Mouse (Mus musculus): Measurements from ENCODE around the gene Dclre1c.

Gene Dclre1c

DNA sequence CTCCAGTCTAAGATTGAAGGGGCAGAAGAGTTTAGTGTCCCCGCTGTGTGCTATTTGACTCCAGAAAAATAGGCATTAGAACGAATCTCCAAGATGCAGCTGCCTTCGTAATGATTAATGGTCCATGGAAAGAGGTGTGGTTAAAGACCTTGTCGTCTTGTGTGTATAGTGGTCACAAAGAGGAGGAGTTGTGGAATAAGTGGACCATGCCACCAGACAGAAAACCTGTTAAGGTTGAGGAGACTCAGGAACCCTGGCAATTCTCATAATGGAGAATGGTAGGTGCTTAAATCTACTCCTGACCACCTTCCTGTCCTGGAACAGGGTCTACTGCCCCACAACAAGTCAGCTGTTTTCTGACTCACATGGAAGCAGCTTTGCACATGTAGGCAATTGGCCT lies 22.1 kb downstream of the Dclre1c start:
- CTCF ChIA-PET: no interaction called here
- POLR2A ChIA-PET: interaction anchor here in 2 of 4 experiments (0.6 to 2.4 kb wide), 5 partner anchors 22 to 1470 kb away, joined by 3 to 12 read pairs (median 9); partner anchors contain the start of genes Suv39h2 (in 2 of the 2), Dclre1c (in 1 of the 2) and Rpp38 (in 1 of the 2)

DNA sequence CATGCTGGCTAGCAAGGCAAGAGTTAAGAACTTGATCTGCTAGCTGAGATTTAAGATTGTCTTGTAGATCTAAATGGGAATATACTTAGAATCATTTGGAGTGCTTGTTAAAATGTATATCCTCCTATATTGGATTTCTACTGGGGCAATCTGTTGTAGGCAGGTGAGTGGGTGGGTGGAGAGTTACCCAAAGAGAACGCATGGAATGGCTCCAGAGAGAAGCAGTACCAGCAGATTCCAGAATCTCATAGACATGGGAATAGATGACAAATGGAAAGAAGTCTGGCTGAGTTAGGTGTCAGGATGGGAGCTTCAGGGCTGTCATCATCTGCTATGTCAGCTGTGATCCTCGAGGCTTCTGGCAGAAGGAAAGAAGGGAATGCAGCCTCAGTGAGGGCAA lies 25.5 kb downstream of the Dclre1c start:
- CTCF ChIA-PET: no interaction called here
- POLR2A ChIA-PET: interaction anchor here in 2 of 4 experiments (0.8 to 4.0 kb wide), 7 partner anchors 8 to 63 kb away, joined by 3 to 24 read pairs (median 4); partner anchors contain the start of genes Cdnf (in 1 of the 2), Dclre1c (in 1 of the 2), Gm45902 (in 1 of the 2) and Hspa14 (in 1 of the 2)

DNA sequence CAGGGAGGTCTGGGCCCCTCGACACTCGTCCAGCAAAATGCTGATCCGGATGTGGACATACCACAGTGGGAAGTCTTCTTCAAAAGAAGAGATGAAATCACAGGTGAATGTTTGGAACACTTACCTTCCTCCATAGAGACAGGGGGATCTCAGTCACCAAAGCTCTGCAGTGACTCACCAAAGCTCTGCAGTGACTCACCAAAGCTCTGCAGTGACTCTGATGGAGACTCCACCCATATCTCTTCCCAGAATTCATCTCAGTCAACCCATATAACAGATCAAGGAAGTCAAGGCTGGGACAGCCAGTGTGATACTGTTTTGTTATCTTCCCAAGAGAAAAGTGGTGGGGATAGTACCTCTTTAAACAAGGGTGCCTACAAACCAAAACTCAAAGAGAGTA lies 29.2 kb downstream of the Dclre1c start:
- ChIA-PET CTCF (no interaction called here), POLR2A (interaction anchor here in 3 of 4 experiments (1.0 to 14.4 kb wide), 5 partner anchors 20 to 60 kb away, joined by 3 to 156 read pairs (median 3); partner anchors contain the start of genes Dclre1c (in 2 of the 3), Suv39h2 (in 2 of the 3), Cdnf (in 1 of the 3) and Gm45902 (in 1 of the 3))

DNA sequence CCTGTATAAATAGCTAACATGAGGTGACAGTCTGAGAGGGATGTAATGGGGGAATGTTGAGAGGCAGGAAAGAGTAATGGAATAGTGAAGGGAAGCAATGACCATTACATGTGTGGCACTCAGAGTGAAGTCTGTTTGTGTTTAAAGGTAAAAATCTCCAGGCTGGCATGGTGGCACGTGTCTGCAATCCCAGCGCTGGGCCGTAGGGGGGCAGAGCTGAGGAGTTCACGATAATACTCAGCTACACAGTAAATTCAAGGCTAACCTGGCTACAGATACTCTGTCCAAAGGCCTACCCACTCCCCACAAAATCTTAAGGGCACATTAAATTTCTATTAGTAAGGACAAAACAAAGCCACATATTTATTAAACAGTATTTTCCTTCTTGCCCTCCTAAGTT lies 32.7 kb downstream of the Dclre1c start:
- POLR2A ChIA-PET: interaction anchor here in 3 of 4 experiments (0.6 to 14.4 kb wide), 15 partner anchors 9 to 124 kb away, joined by 3 to 156 read pairs (median 4); partner anchors contain the start of genes Cdnf (in 2 of the 3), Dclre1c (in 2 of the 3), Gm45902 (in 2 of the 3) and Hspa14 (in 2 of the 3)

DNA sequence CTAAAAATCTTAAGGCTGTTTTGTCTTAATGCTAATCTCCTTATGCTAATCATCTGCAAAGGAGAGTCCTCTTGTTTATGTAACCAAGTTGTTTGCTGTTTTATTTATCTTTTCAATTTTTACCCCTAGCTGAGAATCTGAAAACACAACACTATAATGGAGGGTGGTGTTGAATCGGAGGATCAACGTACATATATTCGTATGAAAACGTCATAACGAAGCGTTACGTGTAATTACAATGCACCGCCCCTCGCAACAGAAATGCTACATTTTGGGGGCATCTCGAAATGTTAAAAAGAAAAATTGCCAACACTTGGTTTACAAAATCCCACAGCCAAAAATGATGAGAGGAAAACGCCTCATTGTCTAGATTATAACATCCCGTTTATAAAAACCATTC lies 50.0 kb downstream of the Dclre1c start:
- ChIA-PET CTCF (interaction anchor here in 1 of 4 experiments (0.9 to 1.4 kb wide), 2 partner anchors 18 to 326 kb away, joined by 3 to 4 read pairs; no protein-coding TSS in a partner anchor), POLR2A (interaction anchor here (0.7 to 9.5 kb wide), 35 partner anchors 8 to 239 kb away, joined by 3 to 156 read pairs (median 16); partner anchors contain the start of genes Cdnf (in 4 of the 4), Gm45902 (in 4 of the 4), Hspa14 (in 4 of the 4) and Acbd7 (in 3 of the 4))

More for the DNA sequence above, 32.7 kb downstream of the Dclre1c start:
- CTCF ChIA-PET: interaction anchor here in 2 of 4 experiments (0.6 to 1.6 kb wide), 9 partner anchors 14 to 361 kb away, joined by 3 to 6 read pairs (median 3); partner anchors contain the start of gene Suv39h2 (in 1 of the 2)

DNA sequence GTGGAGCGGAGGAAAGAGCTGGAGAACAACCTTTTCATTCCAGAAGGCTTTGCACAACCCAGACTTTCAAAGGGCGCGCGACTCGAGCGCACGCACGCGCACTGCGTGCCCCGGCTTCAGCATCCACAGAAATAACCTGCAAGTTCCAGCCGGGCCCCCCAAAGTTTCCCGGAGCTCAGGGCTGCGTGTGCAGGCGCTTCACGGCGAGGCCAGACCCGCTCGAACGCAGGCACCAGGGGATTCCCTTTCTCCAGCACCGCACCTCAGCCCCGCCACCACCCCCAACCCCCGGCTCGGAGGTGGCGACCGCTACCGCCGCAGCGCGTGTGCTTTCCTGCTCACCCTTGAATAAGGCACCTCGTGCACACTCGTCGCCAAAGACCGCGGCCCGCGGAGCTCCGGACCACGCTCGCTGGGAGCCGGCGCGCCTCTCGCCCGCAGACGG lies 50.5 kb downstream of the Dclre1c start:
- CTCF ChIA-PET: interaction anchor here in 2 of 4 experiments (0.6 to 1.4 kb wide), 3 partner anchors 18 to 1204 kb away, joined by 3 to 5 read pairs (median 4); no protein-coding TSS in a partner anchor
- POLR2A ChIA-PET: interaction anchor here (0.6 to 9.5 kb wide), 61 partner anchors 8 to 355 kb away, joined by 3 to 156 read pairs (median 9); partner anchors contain the start of genes Cdnf (in 4 of the 4), Gm45902 (in 4 of the 4), Hspa14 (in 4 of the 4) and Acbd7 (in 3 of the 4)

DNA sequence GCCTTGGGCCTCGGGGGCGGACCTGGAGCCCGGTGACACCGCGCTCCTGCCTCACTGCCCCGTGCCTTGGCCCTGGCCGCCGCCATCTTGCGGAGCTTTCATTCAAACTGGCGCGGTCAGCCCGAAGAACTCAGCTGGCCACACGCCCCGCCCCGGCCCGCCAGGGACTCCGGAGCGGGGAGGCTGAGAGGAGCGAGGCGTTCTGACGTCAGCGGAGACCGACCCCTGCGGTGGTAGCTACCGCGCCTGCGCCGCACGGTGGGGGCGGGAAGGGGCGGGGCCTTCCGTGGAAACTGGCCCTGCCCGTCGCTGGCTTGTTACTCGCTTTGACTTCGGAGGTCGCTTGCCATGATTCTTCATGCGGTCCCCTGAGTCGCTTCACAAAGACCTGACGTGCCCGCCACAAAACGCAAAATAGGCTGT lies 50.9 kb downstream of the Dclre1c start, which contains the start of gene Suv39h2:
Gene Suv39h2 (minus strand): TSS at position 171 of the 423 bp plus-strand sequence.
- ChIA-PET CTCF (interaction anchor here (0.6 to 1.4 kb wide), 5 partner anchors 19 to 1204 kb away, joined by 3 to 5 read pairs (median 4); no protein-coding TSS in a partner anchor), POLR2A (interaction anchor here (0.6 to 9.5 kb wide), 62 partner anchors 9 to 356 kb away, joined by 3 to 156 read pairs (median 8); partner anchors contain the start of genes Cdnf (in 4 of the 4), Gm45902 (in 4 of the 4), Hspa14 (in 4 of the 4) and Acbd7 (in 3 of the 4))

DNA sequence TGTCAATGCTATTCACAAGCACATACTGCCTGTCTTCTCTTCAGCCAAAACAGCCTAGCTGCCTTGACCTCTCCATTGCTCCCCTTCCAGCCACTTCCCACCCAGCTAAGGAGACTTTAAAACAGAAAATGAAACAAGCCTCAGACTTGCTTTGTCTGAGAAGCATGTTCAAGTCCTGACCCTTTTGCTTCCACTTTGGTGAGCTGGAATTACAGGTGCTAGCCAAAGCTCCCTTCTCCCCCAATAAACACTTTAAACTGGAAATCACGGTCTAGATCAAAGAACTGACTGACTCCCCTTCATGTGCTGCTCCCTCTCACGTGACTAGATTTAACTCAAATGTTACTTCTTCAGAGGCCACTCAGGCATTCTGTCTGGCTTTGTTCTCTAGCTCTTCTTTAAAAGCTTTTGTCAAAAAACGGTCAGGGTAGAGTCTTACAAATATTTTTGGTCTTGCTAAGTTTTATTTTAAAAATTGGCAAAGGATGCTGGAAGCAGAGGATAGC lies 51.9 kb downstream of the Dclre1c start:
- CTCF ChIA-PET: interaction anchor here in 2 of 4 experiments (0.5 to 1.2 kb wide), 4 partner anchors 19 to 324 kb away, joined by 3 to 4 read pairs (median 4); no protein-coding TSS in a partner anchor
- POLR2A ChIA-PET: interaction anchor here in 3 of 4 experiments (0.6 to 9.5 kb wide), 38 partner anchors 9 to 357 kb away, joined by 3 to 156 read pairs (median 15); partner anchors contain the start of genes Cdnf (in 3 of the 3), Dclre1c (in 3 of the 3), Gm45902 (in 3 of the 3) and Hspa14 (in 3 of the 3)

DNA sequence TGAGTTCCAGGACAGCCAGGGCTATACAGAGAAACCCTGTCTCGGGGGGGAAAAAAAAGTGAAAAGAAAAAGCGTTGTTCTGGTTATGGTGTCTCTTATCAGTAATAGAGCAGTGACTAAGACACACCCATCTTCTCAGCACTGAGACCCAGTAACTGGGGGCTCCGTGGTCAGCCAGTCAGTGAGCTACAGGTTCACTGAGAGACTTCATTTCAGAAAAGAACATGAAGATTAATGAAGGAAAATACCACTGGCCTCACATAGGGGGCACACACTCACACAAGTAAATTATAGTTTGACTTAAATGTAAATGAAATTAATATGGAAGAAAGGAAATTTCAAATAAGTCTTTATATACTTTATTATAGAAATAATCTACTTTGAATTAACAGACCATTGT lies 56.3 kb downstream of the Dclre1c start:
- CTCF ChIA-PET: no interaction called here
- POLR2A ChIA-PET: interaction anchor here in 2 of 4 experiments (1.2 to 1.5 kb wide), 2 partner anchors 9 kb away, joined by 3 to 6 read pairs; no protein-coding TSS in a partner anchor

DNA sequence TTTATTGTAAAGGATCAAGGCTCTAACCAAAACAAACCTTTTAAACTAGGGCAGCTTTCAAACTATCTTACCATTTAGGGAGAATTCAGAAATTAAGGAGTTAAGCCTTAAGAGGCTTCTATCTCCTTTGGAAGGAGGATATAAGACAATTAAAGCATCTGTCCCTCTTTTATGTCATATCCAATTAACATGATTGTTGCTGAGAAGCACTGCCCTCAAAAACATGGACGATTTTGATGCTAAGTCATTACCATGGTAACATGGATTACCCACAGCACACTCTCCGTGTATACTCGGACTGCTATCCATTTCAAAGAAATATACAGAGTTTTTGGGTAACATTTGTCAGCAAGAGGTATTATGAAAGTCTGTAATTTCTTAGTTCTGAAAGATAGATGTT lies 65.9 kb downstream of the Dclre1c start:
- POLR2A ChIA-PET: interaction anchor here in 2 of 4 experiments (1.1 to 2.0 kb wide), 6 partner anchors 9 to 15 kb away, joined by 3 to 17 read pairs (median 6); partner anchors contain the start of gene Suv39h2 (in 2 of the 2)
- CTCF ChIA-PET: no interaction called here

DNA sequence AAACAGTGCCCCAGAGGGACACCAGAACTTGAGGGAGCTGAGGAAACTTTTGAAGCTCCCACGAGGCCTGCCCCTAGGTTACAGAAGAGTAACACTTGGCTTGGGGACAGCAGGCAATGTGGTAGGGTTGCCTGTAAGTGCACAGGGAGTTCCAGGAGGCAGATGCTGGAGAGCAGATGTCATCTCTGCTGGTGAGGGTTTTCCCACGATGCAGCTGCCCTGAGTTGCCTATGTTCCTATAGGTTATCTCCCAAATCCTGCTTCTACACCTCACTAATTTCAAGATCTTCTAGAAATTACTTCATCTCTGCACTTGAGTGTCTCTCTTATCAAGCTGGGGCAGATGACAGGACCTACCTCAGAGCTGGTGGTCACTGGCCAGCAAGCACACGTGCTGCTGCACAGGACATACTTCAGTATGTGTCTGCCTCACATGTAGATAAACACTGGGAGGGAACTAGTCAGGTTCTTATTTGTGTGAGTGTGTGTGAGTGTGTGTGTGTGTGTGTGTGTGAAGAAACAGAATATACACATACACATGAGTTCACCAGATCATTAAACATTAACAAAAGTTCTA lies 70.0 kb downstream of the Dclre1c start:
- ChIA-PET CTCF (no interaction called here), POLR2A (interaction anchor here (0.7 to 20.2 kb wide), 11 partner anchors 9 to 161 kb away, joined by 3 to 155 read pairs (median 4); partner anchors contain the start of genes Suv39h2 (in 4 of the 4), Cdnf (in 3 of the 4), Gm45902 (in 3 of the 4) and Hspa14 (in 3 of the 4))

DNA sequence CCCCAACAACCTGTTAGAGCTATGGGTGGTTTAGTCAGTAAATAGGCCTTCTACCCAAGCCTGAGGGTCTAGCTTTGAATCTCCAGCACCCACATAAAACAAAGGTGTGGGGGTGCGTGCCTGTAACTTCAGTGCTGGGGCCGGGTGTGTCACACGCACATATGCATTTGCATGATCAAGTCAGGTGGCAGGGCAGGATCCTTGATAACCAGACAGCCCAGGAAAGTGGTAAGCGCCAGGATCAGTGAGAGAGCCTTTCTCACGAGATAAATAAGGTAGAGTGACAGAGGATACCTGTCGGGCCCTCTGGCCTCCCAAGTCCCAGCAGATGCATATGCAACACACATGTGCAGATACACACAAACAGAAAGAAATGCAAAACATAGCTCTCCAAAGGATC lies 75.6 kb downstream of the Dclre1c start:
- ChIA-PET CTCF (interaction anchor here in 1 of 4 experiments (0.9 kb wide), 1 partner anchor 86 kb away, joined by 3 read pairs; no protein-coding TSS in a partner anchor), POLR2A (interaction anchor here (0.9 to 20.2 kb wide), 13 partner anchors 9 to 213 kb away, joined by 3 to 155 read pairs (median 4); partner anchors contain the start of genes Cdnf (in 3 of the 4), Gm45902 (in 3 of the 4), Hspa14 (in 3 of the 4) and Suv39h2 (in 3 of the 4))

DNA sequence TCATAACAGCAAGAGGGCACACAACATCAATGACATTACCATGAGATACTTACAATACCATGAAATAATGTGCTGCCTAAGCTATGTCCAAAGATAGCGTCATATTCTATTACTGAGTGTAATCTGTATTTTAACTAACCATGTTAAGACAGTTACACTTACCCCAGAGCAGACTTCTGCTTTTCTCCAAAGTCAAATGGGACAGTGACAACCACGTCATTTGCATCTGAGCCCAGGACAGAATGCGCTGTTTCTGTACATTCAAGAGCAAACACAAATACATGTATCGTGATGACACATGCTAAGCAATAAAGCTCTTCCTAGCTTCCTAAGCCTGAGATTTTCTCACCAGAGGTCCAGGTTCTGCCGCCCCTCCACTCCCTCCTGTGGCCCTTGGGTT lies 77.0 kb downstream of the Dclre1c start:
- CTCF ChIA-PET: no interaction called here

DNA sequence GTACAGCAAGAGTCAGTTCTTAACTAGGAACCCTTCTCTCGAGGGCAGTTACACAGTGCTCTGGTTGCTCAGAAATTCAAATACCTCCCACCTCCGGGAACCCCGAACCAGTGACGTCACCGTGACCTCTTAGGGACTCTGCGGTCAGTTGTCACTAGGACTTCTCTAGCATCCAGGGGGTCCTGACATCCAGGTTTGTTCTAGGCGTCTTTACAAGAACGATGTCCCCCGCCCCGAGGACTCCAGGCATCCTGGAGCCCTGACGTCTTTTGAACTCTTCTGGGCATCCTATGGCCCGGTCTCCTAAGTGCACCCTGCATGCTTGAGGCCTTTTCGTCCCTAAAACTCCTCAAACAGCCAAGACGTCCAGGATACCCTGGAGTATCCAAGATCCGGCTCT lies 88.1 kb downstream of the Dclre1c start:
- ChIA-PET POLR2A (interaction anchor here (0.7 to 3.6 kb wide), 60 partner anchors 9 to 341 kb away, joined by 3 to 71 read pairs (median 5); partner anchors contain the start of genes Suv39h2 (in 4 of the 4), Dclre1c (in 3 of the 4), Rpp38 (in 3 of the 4) and Acbd7 (in 2 of the 4)), CTCF (interaction anchor here in 1 of 4 experiments (1.0 to 1.6 kb wide), 3 partner anchors 98 to 288 kb away, joined by 3 to 11 read pairs (median 6); no protein-coding TSS in a partner anchor)

More for the DNA sequence above, 77.0 kb downstream of the Dclre1c start:
- POLR2A ChIA-PET: interaction anchor here in 3 of 4 experiments (0.9 to 20.2 kb wide), 8 partner anchors 10 to 77 kb away, joined by 3 to 155 read pairs (median 4); partner anchors contain the start of genes Cdnf (in 3 of the 3), Gm45902 (in 3 of the 3), Hspa14 (in 3 of the 3) and Dclre1c (in 1 of the 3)

DNA sequence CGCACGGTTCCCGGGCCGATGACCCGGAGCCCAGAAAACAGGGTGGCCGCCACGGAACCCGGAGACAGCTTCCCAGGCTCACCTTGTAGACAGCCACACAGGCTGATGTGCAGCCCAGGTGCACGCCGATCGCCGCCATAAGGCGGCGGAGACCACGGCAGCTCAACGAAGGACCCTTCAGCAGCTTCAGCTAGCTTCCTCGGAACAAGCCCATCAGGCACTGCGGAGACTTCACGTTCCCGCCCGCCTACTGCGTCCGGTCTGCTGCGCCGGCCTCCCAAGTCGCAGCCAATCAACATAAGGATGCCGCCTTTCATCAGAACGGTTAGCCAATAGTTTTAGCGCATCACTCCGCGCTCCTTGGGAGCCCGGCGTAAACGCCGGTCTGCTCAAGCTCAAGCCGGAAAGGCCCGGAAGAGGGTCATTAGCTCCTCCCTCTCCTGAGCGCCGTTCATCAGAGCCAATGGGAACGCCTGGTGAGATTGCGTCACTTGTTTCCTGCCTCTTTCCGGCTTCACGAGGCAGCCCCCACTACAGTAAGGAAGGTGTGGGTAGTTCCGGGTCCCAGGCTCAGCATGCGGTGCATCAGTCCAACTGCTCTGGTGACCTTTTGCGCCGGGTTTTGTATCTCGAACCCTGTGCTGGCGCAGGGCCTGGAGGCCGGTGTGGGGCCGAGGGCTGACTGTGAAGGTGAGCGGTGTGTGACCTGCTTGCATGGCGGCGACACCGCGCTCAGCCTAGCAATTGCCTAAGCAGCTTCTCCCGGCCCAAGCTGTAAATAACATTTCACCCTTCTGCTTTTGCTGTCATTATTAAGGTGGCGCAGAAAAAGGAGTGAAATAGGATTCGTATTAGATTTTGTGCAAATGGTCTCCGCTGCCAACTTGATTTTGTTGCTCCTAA lies 88.9 kb downstream of the Dclre1c start, which contains the start of the genes Gm45902, Hspa14 and Cdnf:
Gene Gm45902 (minus strand): TSS at position 239 of the 903 bp plus-strand sequence.
Gene Hspa14 (minus strand): TSS at position 263 of the 903 bp plus-strand sequence.
Gene Cdnf (plus strand): TSS at position 479 of the 903 bp plus-strand sequence.
- CTCF ChIA-PET: interaction anchor here in 2 of 4 experiments (0.6 to 1.6 kb wide), 5 partner anchors 99 to 1465 kb away, joined by 3 to 11 read pairs (median 4); no protein-coding TSS in a partner anchor

More for the DNA sequence above, 88.9 kb downstream of the Dclre1c start, which contains the start of the genes Gm45902, Hspa14 and Cdnf:
- POLR2A ChIA-PET: interaction anchor here (0.6 to 3.6 kb wide), 101 partner anchors 8 to 709 kb away, joined by 3 to 71 read pairs (median 4); partner anchors contain the start of genes Suv39h2 (in 4 of the 4), Acbd7 (in 3 of the 4), Dclre1c (in 3 of the 4) and Nmt2 (in 3 of the 4)

All from embryonic stem cell, embryonic (primary cell).